Mouse (Mus musculus) kidney, adult 2 months (tissue): ENCODE results near the gene Prkch.

Experiments used
- CTCF ChIP-seq: fragments of 200-500 bp; conservative IDR thresholded peaks from 2 replicates; pipeline ENCODE4 v1.5.1; 2011; ENCODE audit warnings: low read depth, mild to moderate bottlenecking, control low read depth, low read length, moderate library complexity, mixed read lengths; ENCODE audit not compliant: insufficient read depth, insufficient read length
- POLR2A ChIP-seq: fragments of 200-500 bp; IDR thresholded peaks from one replicate; pipeline ENCODE4 v1.6.1; 2011; ENCODE audit warnings: low read depth, low read length, control low read depth

DNA sequence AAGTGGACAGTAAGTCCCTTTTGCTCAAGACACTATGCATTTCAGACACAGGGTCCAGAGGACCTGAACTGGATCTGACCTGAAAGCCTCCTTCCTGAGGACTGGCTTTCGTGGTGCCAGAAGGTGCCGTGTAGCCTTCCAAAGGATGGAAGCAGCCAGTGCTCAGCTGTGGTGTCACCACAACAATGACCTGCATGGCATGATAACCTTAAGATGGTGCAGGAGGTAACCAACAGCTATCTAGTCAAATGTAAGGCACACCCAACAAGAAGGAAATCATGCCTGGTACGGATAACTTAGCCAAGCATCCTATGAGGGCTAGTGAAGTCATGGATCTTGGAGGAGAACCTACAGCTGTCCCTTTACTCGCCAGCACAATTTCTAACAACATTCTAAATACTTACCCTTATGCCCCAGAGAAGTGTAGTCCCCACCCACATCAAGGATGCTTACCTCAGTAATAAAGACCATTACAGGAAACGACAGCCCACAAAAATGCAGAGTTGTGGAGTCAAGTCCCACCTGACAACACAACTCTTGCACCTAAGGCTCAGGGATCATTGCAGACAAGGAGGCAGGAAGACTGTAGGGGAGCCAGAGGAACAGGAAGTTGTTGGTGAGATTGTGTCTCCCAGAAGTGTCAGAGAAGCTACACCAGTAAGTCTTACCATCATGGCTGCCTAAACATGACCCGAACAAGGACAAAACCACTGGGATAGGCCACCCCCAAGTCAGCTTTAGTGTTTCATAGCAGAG, 40.9 kb downstream of the Prkch start:
- TF ChIP-seq POLR2A (no peak), CTCF (no peak)
